Mouse (Mus musculus) stomach, embryonic 16.5 days (tissue): ENCODE measurements around the gene Snorc. TPM values are rescaled to one million over a fixed set of nuclear protein-coding genes. Genes with fewer than 3 reads are reported as not detected.
A peak's percentile ranks its signal among the peaks of the same experiment; 100 is the strongest.

Source experiments
- ATAC-seq: fragments of 200-750 bp; cut with Nextera tagmentation; 2 replicates; pipeline ENCODE4 v1.8.0; 2017; ENCODE audit warnings: moderate number of reproducible peaks, moderate TSS enrichment; ENCODE audit not compliant: insufficient read depth, low FRiP score
- H3K27ac ChIP-seq: fragments of 300-500 bp; sonication (generic); 2 replicates; pipeline ENCODE4 v1.5.1; 2014; ENCODE audit warnings: low read length
- H3K27me3 ChIP-seq: fragments of 300-500 bp; sonication (generic); 2 replicates; pipeline ENCODE4 v1.6.1; 2014; ENCODE audit warnings: low read length, control low read depth, mixed read lengths; ENCODE audit not compliant: control insufficient read depth, insufficient read depth
- H3K36me3 ChIP-seq: fragments of 300-500 bp; sonication (generic); 2 replicates; pipeline ENCODE4 v1.6.1; 2014; ENCODE audit warnings: low read length; ENCODE audit not compliant: control insufficient read depth, insufficient read depth
- H3K4me1 ChIP-seq: fragments of 300-500 bp; sonication (generic); 2 replicates; pipeline ENCODE4 v1.6.1; 2014; ENCODE audit warnings: low read length, control low read depth, mixed read lengths; ENCODE audit not compliant: control insufficient read depth, insufficient read depth
- H3K4me2 ChIP-seq: fragments of 300-500 bp; sonication (generic); 2 replicates; pipeline ENCODE4 v1.6.1; 2014; ENCODE audit warnings: low read depth, low read length, mixed read lengths
- H3K4me3 ChIP-seq: fragments of 300-500 bp; sonication (generic); replicated peaks from 2 replicates; pipeline ENCODE4 v1.5.1; 2014; ENCODE audit warnings: mild to moderate bottlenecking, low read length
- H3K9ac ChIP-seq: fragments of 300-500 bp; sonication (generic); 2 replicates; pipeline ENCODE4 v1.6.1; 2014; ENCODE audit warnings: low read length
- H3K9me3 ChIP-seq: fragments of 300-500 bp; sonication (generic); replicated peaks from 2 replicates; pipeline ENCODE4 v1.6.1; 2016; ENCODE audit warnings: low read length, control low read depth; ENCODE audit not compliant: control insufficient read depth
- WGBS: fragments of 180-500 bp; shearing (Covaris S2); extraction: QIAGEN DNeasy Blood & Tissue Kit; methylation state at CpG from one replicate; pipeline ENCODE4 v1.1.7; 2014; 5-methylcytosine and 5-hydroxymethylcytosine counted together
- polyA plus RNA-seq: library from polyadenylated mRNA; unstranded; fragments of >200 nt; fragmentation: Nextera tagmentation; extraction: Ambion mirVana; gene quantifications from 2 replicates; pipeline ENCODE4 v1.2.1, GENCODE M21; 2015

The Snorc gene
- polyA plus RNA-seq, 1 experiment from 2014 or later = not detected

GRCm38 (mm10) chr1:87507857-87508256 lies 37.8 kb downstream of the Snorc start:
- no peak for ATAC-seq
- H3K36me3 ChIP-seq = no peaks in the 10 kb centered on the region
- no peak overlapping the region for H3K27ac ChIP-seq
- H3K9me3 ChIP-seq = no peaks in the 10 kb centered on the region
- no peak overlapping the region for H3K4me2 ChIP-seq
- WGBS = 64% methylated on average over 6 of the region's 6 CpGs
- peaks cover 7% of the 10 kb centered on the region for H3K4me1 ChIP-seq
- no peak overlapping the region for H3K9ac ChIP-seq
- H3K4me3 ChIP-seq = no peak overlapping the region
- peaks cover 7% of the 10 kb centered on the region for H3K27me3 ChIP-seq

- peaks cover 7% of the 10 kb centered on the region for H3K27me3 ChIP-seq
- peaks cover 7% of the 10 kb centered on the region for H3K4me1 ChIP-seq
- H3K27ac ChIP-seq = peak overlapping the region; percentile 53
- peak; percentile 35; the same call in 1 of the 2 replicates for ATAC-seq
- peak overlapping the region; percentile 70 for H3K4me3 ChIP-seq
- H3K9ac ChIP-seq = peak overlapping the region; percentile 77
- H3K4me2 ChIP-seq = peak overlapping the region; percentile 99
- WGBS = 20% methylated on average over 26 of the region's 26 CpGs
- no peaks in the 10 kb centered on the region for H3K9me3 ChIP-seq
- no peaks in the 10 kb centered on the region for H3K36me3 ChIP-seq
These were observed 38.8 kb downstream of the Snorc start for GRCm38 (mm10) chr1:87508591-87509560.

GRCm38 (mm10) chr1:87509561-87510165 lies 39.6 kb downstream of the Snorc start, which contains the start of gene Neu2:
Gene Neu2, plus strand, starts transcription at chr1:87509889.
- 2% methylated on average over 56 of the region's 56 CpGs for WGBS
- peak within 1 kb of the TSS; percentile 53 for H3K27ac ChIP-seq
- H3K4me3 ChIP-seq = peak within 1 kb of the TSS; percentile 70

GRCm38 (mm10) chr1:87510166-87510691 lies 40.2 kb downstream of the Snorc start:
- ATAC-seq = peak; percentile 76; the same call in 1 of the 2 replicates
- peaks cover 7% of the 10 kb centered on the region for H3K27me3 ChIP-seq

More at GRCm38 (mm10) chr1:87509561-87510165, 39.6 kb downstream of the Snorc start, which contains the start of gene Neu2:
- Histone ChIP-seq H3K27me3 (peaks cover 7% of the 10 kb centered on the region), H3K36me3 (no peaks in the 10 kb centered on the region), H3K9me3 (no peaks in the 10 kb centered on the region), H3K4me2 (peak within 1 kb of the TSS; percentile 99), H3K9ac (peak within 1 kb of the TSS; percentile 77), H3K4me1 (peaks cover 7% of the 10 kb centered on the region)
- peak; percentile 48; the same call in 1 of the 2 replicates for ATAC-seq

GRCm38 (mm10) chr1:87510845-87511244 lies 40.8 kb downstream of the Snorc start:
- no peaks in the 10 kb centered on the region for H3K36me3 ChIP-seq
- peaks cover 7% of the 10 kb centered on the region for H3K27me3 ChIP-seq
- peak overlapping the region; percentile 99 for H3K4me2 ChIP-seq
- no peaks in the 10 kb centered on the region for H3K9me3 ChIP-seq
- WGBS = 17% methylated on average over 5 of the region's 5 CpGs
- ATAC-seq = no peak
- no peak overlapping the region for H3K4me3 ChIP-seq
- no peak overlapping the region for H3K27ac ChIP-seq
- H3K9ac ChIP-seq = no peak overlapping the region
- peaks cover 7% of the 10 kb centered on the region for H3K4me1 ChIP-seq

More at GRCm38 (mm10) chr1:87510166-87510691, 40.2 kb downstream of the Snorc start:
- no peaks in the 10 kb centered on the region for H3K36me3 ChIP-seq
- H3K27ac ChIP-seq = no peak overlapping the region
- under 1% methylated on average over 53 of the region's 61 CpGs for WGBS
- H3K4me1 ChIP-seq = peaks cover 7% of the 10 kb centered on the region
- peak overlapping the region; percentile 70 for H3K4me3 ChIP-seq
- H3K9me3 ChIP-seq = no peaks in the 10 kb centered on the region
- peak overlapping the region; percentile 77 for H3K9ac ChIP-seq
- H3K4me2 ChIP-seq = peak overlapping the region; percentile 99

GRCm38 (mm10) chr1:87520467-87520866 lies 50.4 kb downstream of the Snorc start:
- no peak overlapping the region for H3K27ac ChIP-seq
- no peaks in the 10 kb centered on the region for H3K36me3 ChIP-seq
- H3K9me3 ChIP-seq = no peaks in the 10 kb centered on the region
- no peak for ATAC-seq
- no peak overlapping the region for H3K9ac ChIP-seq
- no peaks in the 10 kb centered on the region for H3K27me3 ChIP-seq
- no peak overlapping the region for H3K4me2 ChIP-seq
- no peak overlapping the region for H3K4me3 ChIP-seq
- no peaks in the 10 kb centered on the region for H3K4me1 ChIP-seq

- no peak overlapping the region for H3K4me3 ChIP-seq
- 64% methylated on average over 1 of the region's 1 CpGs for WGBS
- no peaks in the 10 kb centered on the region for H3K9me3 ChIP-seq
- no peak for ATAC-seq
- no peak overlapping the region for H3K9ac ChIP-seq
- no peak overlapping the region for H3K4me2 ChIP-seq
- no peak overlapping the region for H3K27ac ChIP-seq
- no peaks in the 10 kb centered on the region for H3K36me3 ChIP-seq
- H3K27me3 ChIP-seq = no peaks in the 10 kb centered on the region
- H3K4me1 ChIP-seq = no peaks in the 10 kb centered on the region
These were observed 51.5 kb downstream of the Snorc start for GRCm38 (mm10) chr1:87521523-87521922.

- no peaks in the 10 kb centered on the region for H3K9me3 ChIP-seq
- H3K27ac ChIP-seq = no peak overlapping the region
- no peaks in the 10 kb centered on the region for H3K27me3 ChIP-seq
- H3K36me3 ChIP-seq = no peaks in the 10 kb centered on the region
- no peak overlapping the region for H3K9ac ChIP-seq
- 87% methylated on average over 7 of the region's 7 CpGs for WGBS
- H3K4me1 ChIP-seq = no peaks in the 10 kb centered on the region
- ATAC-seq = no peak
- H3K4me3 ChIP-seq = no peak overlapping the region
- H3K4me2 ChIP-seq = no peak overlapping the region
These were observed 55.0 kb downstream of the Snorc start for GRCm38 (mm10) chr1:87525041-87525440.
